Mouse (Mus musculus): ENCODE data around the gene Zfp985.
"Not testable (repeated sequence)": the region's sequence is repeated elsewhere in the genome, so short reads cannot be mapped to it uniquely, and the experiment has no call there.

The Zfp985 gene

DNA sequence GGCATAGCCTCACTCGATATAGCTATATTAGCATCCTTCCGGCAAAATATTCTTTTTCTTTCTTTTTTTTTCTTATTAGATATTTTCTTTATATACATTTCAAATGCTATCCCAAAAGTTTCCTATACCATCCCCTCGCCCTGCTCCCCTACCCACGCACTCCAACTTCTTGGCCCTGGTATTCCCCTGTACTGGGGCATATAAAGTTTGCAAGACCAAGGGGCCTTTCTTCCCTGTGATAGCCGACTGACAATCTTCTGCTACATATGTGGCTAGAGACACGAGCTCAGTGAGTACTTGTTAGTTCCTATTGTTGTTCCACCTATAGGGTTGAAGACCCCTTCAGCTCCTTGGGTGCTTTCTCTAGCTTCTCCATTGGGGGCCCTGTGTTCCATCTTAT is 53.4 kb downstream of the Zfp985 start:
- not testable (repeated sequence) for DNase-seq

- not testable (repeated sequence) for DNase-seq
These were observed 80.8 kb downstream of the Zfp985 start for GRCm38 (mm10) chr4:147633818-147634262.

All from lung, postnatal 14 days (tissue).